Mouse (Mus musculus): ENCODE data around the gene Mast4. TPM values are rescaled to one million over a fixed set of nuclear protein-coding genes. Genes with fewer than 3 reads are reported as not detected.

Mast4 gene
- total and polyA plus RNA-seq, 3 experiments, result 2.7 to 7.0 TPM; not detected in 1

DNA sequence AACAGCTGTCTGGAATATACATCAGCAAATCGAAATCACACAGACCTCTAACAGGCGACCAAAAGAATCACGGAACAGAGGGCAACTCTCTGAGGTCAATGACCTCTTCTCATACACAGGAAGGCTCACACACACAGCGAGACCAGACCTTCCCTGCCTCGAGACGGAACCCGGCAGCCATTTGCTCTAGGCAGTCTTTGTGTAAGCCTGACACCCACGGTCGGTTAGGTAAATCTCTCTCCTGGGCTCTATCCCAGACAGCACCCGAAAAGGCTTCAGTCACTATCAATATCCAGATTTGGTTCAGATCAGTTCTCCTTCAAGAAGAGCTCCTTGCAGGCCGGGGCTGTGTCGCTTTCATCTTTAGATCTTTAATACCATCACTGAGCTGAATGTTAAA, 421.4 kb downstream of the Mast4 start:
- Histone ChIP-seq H3K27me3 (ENCODE audit: control insufficient read depth in 1 of 2, insufficient read depth in 2 of 2, low read length in 2 of 2) (no peaks in the 10 kb centered on the region), H3K27ac (ENCODE audit: control insufficient read depth, low read depth, low read length) (no peak overlapping the region), H3K36me3 (ENCODE audit: control insufficient read depth in 1 of 2, insufficient read depth in 2 of 2, low read length in 2 of 2) (no peaks in the 10 kb centered on the region), H3K4me1 (ENCODE audit: control insufficient read depth in 1 of 2, insufficient read depth in 2 of 2, low read length in 2 of 2) (peaks cover 0 to 3% of the 10 kb centered on the region in 2 experiments; a peak in 1 of 4 replicates), H3K79me2 (ENCODE audit: control insufficient read depth, insufficient read depth, low read length, poor library complexity) (no peaks in the 10 kb centered on the region), H3K9me3 (replicated peaks; ENCODE audit: insufficient read depth, low read length) (no peaks in the 10 kb centered on the region), H3K9ac (ENCODE audit: control insufficient read depth, low read depth, low read length, poor library complexity, severe bottlenecking) (no peak overlapping the region), H3K4me3 (ENCODE audit: control insufficient read depth in 1 of 2, insufficient read depth in 1 of 2, low read depth in 2 of 2, low read length in 2 of 2) (no peak overlapping the region)
- DNase-seq (ENCODE audit: low read depth, low spot score), result no peak
- TF ChIP-seq TCF12 (IDR thresholded peaks at IDR 0.05; ENCODE audit: low read depth, low read length) (no peak), E2F4 (IDR thresholded peaks at IDR 0.05; ENCODE audit: borderline replicate concordance, low read depth, low read length) (no peak), ELF1 (IDR thresholded peaks at IDR 0.05; ENCODE audit: low read depth, low read length) (no peak), CTCF (IDR thresholded peaks at IDR 0.05 in 2 of 3, conservative IDR thresholded peaks at IDR 0.05 in 1 of 3; ENCODE audit: control insufficient read depth in 1 of 3, insufficient read depth in 1 of 3, low read depth in 2 of 3, low read length in 3 of 3, poor library complexity in 1 of 3, severe bottlenecking in 1 of 3) (no peak), ETS1 (IDR thresholded peaks at IDR 0.05; ENCODE audit: low read depth, low read length) (no peak), RCOR1 (IDR thresholded peaks at IDR 0.05; ENCODE audit: low read depth, low read length) (no peak), POLR2AphosphoS2 (IDR thresholded peaks at IDR 0.05; ENCODE audit: low read length) (no peak), MAX (IDR thresholded peaks at IDR 0.05; ENCODE audit: low read length) (no peak), CHD1 (IDR thresholded peaks at IDR 0.05; ENCODE audit: low read depth, low read length) (no peak), MAZ (IDR thresholded peaks at IDR 0.05; ENCODE audit: low read depth, low read length) (no peak), MAFK (IDR thresholded peaks at IDR 0.05; ENCODE audit: borderline replicate concordance, low read depth, low read length) (no peak), ZMIZ1 (IDR thresholded peaks at IDR 0.05; ENCODE audit: low read depth, low read length) (no peak), POLR2A (IDR thresholded peaks at IDR 0.05; ENCODE audit: control insufficient read depth in 1 of 2, insufficient read depth in 1 of 2, low read depth in 1 of 2, low read length in 2 of 2, poor library complexity in 1 of 2) (no peak), POLR2AphosphoS5 (IDR thresholded peaks at IDR 0.05; ENCODE audit: borderline replicate concordance, low read depth, low read length) (no peak), HCFC1 (IDR thresholded peaks at IDR 0.05; ENCODE audit: low read depth, low read length) (no peak), GABPA (IDR thresholded peaks at IDR 0.05; ENCODE audit: low read depth, low read length) (no peak), CHD2 (IDR thresholded peaks at IDR 0.05; ENCODE audit: low read length) (no peak), MEF2A (IDR thresholded peaks at IDR 0.05; ENCODE audit: extremely low read depth, insufficient replicate concordance, low read depth, low read length, poor library complexity, severe bottlenecking) (no peak), USF2 (IDR thresholded peaks at IDR 0.05; ENCODE audit: borderline replicate concordance in 1 of 2, insufficient read depth in 1 of 2, low read depth in 1 of 2, low read length in 2 of 2) (no peak)

DNA sequence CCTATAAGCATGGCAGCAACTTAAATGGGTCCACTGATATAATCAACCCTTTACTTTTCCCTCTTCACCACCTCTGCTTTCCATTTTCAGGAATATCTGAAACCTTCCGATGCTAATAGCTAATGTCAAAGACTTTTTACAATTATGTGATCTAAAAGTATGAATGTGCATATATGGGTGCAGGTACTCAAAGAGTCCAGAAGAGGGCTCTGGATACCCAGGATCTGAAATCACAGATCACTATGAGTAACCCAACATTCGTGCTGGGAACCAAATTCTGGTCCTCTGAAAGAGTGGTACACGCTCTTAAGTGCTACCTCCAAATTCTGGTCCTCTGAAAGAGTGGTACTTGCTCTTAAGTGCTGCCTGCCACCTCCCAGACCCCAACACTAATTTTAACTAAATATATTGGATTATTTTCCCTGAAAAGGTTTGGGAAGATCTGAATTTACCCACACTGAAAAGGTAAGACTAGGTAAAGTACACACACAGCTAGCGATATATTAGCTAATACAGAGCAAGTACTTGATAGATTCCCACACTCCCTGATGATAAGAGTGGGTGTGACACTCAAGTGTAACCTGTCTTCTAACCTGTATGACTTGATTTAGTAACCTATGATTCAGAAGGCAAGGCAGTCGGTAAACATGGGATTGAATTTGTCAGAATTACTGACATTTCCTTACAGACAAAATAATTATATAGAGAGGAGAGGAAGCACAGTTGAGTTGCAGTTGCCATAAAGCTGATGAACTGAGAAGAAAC, 424.5 kb downstream of the Mast4 start:
- Histone ChIP-seq H3K79me2 (ENCODE audit: control insufficient read depth, insufficient read depth, low read length, poor library complexity) (peaks cover 7% of the 10 kb centered on the region), H3K36me3 (ENCODE audit: control insufficient read depth in 1 of 2, insufficient read depth in 2 of 2, low read length in 2 of 2) (peaks cover 0 to 2% of the 10 kb centered on the region in 2 experiments; a peak in 1 of 4 replicates), H3K9ac (ENCODE audit: control insufficient read depth, low read depth, low read length, poor library complexity, severe bottlenecking) (no peak overlapping the region), H3K27me3 (ENCODE audit: control insufficient read depth in 1 of 2, insufficient read depth in 2 of 2, low read length in 2 of 2) (no peaks in the 10 kb centered on the region), H3K4me1 (ENCODE audit: control insufficient read depth in 1 of 2, insufficient read depth in 2 of 2, low read length in 2 of 2) (no peaks in the 10 kb centered on the region), H3K27ac (ENCODE audit: control insufficient read depth, low read depth, low read length) (no peak overlapping the region), H3K9me3 (replicated peaks; ENCODE audit: insufficient read depth, low read length) (no peaks in the 10 kb centered on the region), H3K4me3 (ENCODE audit: control insufficient read depth in 1 of 2, insufficient read depth in 1 of 2, low read depth in 2 of 2, low read length in 2 of 2) (no peak overlapping the region)
- DNase-seq (ENCODE audit: low read depth, low spot score), result peak; percentile 28
- TF ChIP-seq MXI1 (IDR thresholded peaks at IDR 0.05; ENCODE audit: low read depth, low read length), result no peak
- TF ChIP-seq NRF1 (IDR thresholded peaks at IDR 0.05; ENCODE audit: insufficient read depth, low read depth, low read length, poor library complexity, severe bottlenecking), result no peak
- no peak for TF ChIP-seq POLR2AphosphoS2 (IDR thresholded peaks at IDR 0.05; ENCODE audit: low read length)
- no peak for TF ChIP-seq CHD2 (IDR thresholded peaks at IDR 0.05; ENCODE audit: low read length)
- no peak for TF ChIP-seq MYC (IDR thresholded peaks at IDR 0.05; ENCODE audit: low read depth, low read length)
- no peak for TF ChIP-seq ZMIZ1 (IDR thresholded peaks at IDR 0.05; ENCODE audit: low read depth, low read length)
- TF ChIP-seq CTCF (IDR thresholded peaks at IDR 0.05 in 2 of 3, conservative IDR thresholded peaks at IDR 0.05 in 1 of 3; ENCODE audit: control insufficient read depth in 1 of 3, insufficient read depth in 1 of 3, low read depth in 2 of 3, low read length in 3 of 3, poor library complexity in 1 of 3, severe bottlenecking in 1 of 3), result peak in 2 of 3 experiments; percentile 13 to 44; a peak in 3 of 6 replicates
- TF ChIP-seq UBTF (IDR thresholded peaks at IDR 0.05; ENCODE audit: borderline replicate concordance, insufficient read depth, low read depth, low read length), result no peak
- no peak for TF ChIP-seq ZC3H11A (IDR thresholded peaks at IDR 0.05; ENCODE audit: low read depth, low read length)
- TF ChIP-seq MAX (IDR thresholded peaks at IDR 0.05; ENCODE audit: low read length), result no peak
- no peak for TF ChIP-seq ZKSCAN1 (IDR thresholded peaks at IDR 0.05; ENCODE audit: low read depth, low read length)
- TF ChIP-seq RAD21 (IDR thresholded peaks at IDR 0.05; ENCODE audit: low read depth, low read length), result peak; percentile 43
- TF ChIP-seq SMC3 (IDR thresholded peaks at IDR 0.05; ENCODE audit: low read depth, low read length), result peak; percentile 41

Measured in MEL (cell line).